ENCODE assay signal across 9 mouse cellular contexts in the genomic region with DNA sequence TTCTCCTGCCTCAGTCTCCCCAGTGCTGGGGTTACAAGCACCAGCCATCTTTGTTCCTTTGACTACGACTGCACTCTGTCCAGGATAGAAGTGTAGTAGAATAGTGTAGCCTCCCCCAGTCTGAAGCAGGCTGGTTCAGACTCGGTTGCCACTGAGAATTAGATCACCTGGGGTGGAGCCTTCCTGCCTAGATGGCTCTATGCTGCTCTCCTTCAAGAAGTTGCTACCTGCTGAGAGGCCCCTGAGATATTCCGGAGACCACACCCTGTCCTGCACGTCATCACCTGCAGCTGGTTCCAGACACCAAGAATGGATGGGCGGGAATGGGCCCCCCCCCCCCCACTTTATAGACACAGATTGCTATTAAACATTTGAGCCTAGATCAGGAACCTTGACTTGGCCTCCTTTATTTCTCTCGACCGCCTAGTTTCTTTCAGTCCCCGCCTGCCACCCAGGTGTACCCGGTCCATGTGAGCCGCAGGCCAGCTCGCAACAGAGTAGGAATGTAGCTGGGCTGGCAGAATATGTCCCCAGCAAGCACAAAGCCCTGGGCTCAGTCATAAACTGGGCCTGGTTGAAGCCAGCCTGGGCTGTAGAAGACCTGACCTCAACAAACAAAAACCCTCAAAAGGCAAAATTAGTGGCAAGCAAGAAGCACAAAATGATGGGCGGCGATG. TPM values are rescaled to one million over a fixed set of nuclear protein-coding genes. Genes with fewer than 3 reads are reported as not detected.
DNase-seq lines count a peak whose midpoint lies in the region; ATAC-seq lines count a peak whose summit lies in the region.
"Had no signal": no experiment of that assay in that cellular context is flagged by ENCODE, and none has a peak within 500 bp of the region (broad histone marks: within the 10 kb centered on the region; RNA-seq: fewer than 3 reads in every experiment).

No protein-coding gene starts in this region.

- 88% methylated on average over 13 of the region's 13 CpGs for WGBS in hindbrain, embryonic 12.5 days
- WGBS in hindbrain, embryonic 16.5 days = 79% methylated on average over 13 of the region's 13 CpGs
- WGBS in midbrain, embryonic 12.5 days = 89% methylated on average over 13 of the region's 13 CpGs

- peak overlapping the region; percentile 67; the same call in 1 of the 2 replicates for H3K27ac ChIP-seq in hindbrain, embryonic 12.5 days
- H3K27ac ChIP-seq in hindbrain, embryonic 16.5 days (ENCODE audit: low read depth, low read length) = no peak overlapping the region; the same call in 1 of the 2 replicates
- H3K27ac ChIP-seq in midbrain, embryonic 12.5 days (replicated peaks) = peak overlapping the region; percentile 81

- peaks cover 26% of the 10 kb centered on the region for H3K4me1 ChIP-seq in hindbrain, embryonic 12.5 days
- peaks cover 37% of the 10 kb centered on the region for H3K4me1 ChIP-seq in hindbrain, embryonic 16.5 days (ENCODE audit: control insufficient read depth, insufficient read depth, low read depth, low read length)
- peaks cover 24% of the 10 kb centered on the region; the same call in 1 of the 2 replicates for H3K4me1 ChIP-seq in midbrain, embryonic 12.5 days

- 0 out of 2 replicates have a peak, but pooled peaks cover 5% of the 10 kb centered on the region for H3K9me3 ChIP-seq in hindbrain, embryonic 12.5 days (replicated peaks)
- H3K9me3 ChIP-seq in hindbrain, embryonic 16.5 days (ENCODE audit: control insufficient read depth, low read length) = no peaks in the 10 kb centered on the region
- 0 out of 2 replicates have a peak, but pooled peaks cover 3% of the 10 kb centered on the region for H3K9me3 ChIP-seq in midbrain, embryonic 12.5 days

- no peak overlapping the region for H3K9ac ChIP-seq in hindbrain, embryonic 12.5 days
- no peak overlapping the region for H3K9ac ChIP-seq in hindbrain, embryonic 16.5 days (ENCODE audit: low read depth, low read length)
- H3K9ac ChIP-seq in midbrain, embryonic 12.5 days (replicated peaks) = no peak overlapping the region

- H3K27me3 ChIP-seq in hindbrain, embryonic 12.5 days = no peaks in the 10 kb centered on the region
- no peaks in the 10 kb centered on the region for H3K27me3 ChIP-seq in hindbrain, embryonic 16.5 days (replicated peaks; ENCODE audit: control insufficient read depth, insufficient read depth, low read length)
- H3K27me3 ChIP-seq in midbrain, embryonic 12.5 days = no peaks in the 10 kb centered on the region

- peak; percentile 34 for DNase-seq in CD4-positive, CD25-positive, alpha-beta regulatory T cell, adult 2 months (ENCODE audit: low read depth, low spot score)
- peak; percentile 92 for DNase-seq in R1 (ENCODE audit: low read depth, low spot score)
- DNase-seq in thymus, postnatal 36 days = no peak
- DNase-seq in layer of hippocampus, postnatal 36 days = no peak

- H3K4me2 ChIP-seq in hindbrain, embryonic 12.5 days (replicated peaks) = no peak overlapping the region
- no peak overlapping the region for H3K4me2 ChIP-seq in hindbrain, embryonic 16.5 days (ENCODE audit: low read length)
- no peak overlapping the region for H3K4me2 ChIP-seq in midbrain, embryonic 12.5 days (replicated peaks)

- H3K36me3 ChIP-seq in hindbrain, embryonic 12.5 days = peaks cover 21% of the 10 kb centered on the region
- no peaks in the 10 kb centered on the region for H3K36me3 ChIP-seq in hindbrain, embryonic 16.5 days (ENCODE audit: control insufficient read depth, insufficient read depth, low read length)
- peaks cover 34% of the 10 kb centered on the region for H3K36me3 ChIP-seq in midbrain, embryonic 12.5 days

- ATAC-seq in CD4-positive, CD25-positive, alpha-beta regulatory T cell, adult 4 months = no peak
- no peak for ATAC-seq in hindbrain, embryonic 12.5 days (ENCODE audit: low FRiP score)
- ATAC-seq in hindbrain, embryonic 16.5 days = no peak
- ATAC-seq in midbrain, embryonic 12.5 days (ENCODE audit: low FRiP score, low read depth) = no peak; the same call in 1 of the 2 replicates

- H3K4me3 ChIP-seq in hindbrain, embryonic 12.5 days = no peak overlapping the region
- H3K4me3 ChIP-seq in hindbrain, embryonic 16.5 days (ENCODE audit: low read length) = no peak overlapping the region
- no peak overlapping the region for H3K4me3 ChIP-seq in midbrain, embryonic 12.5 days

RNA-seq across cellular contexts. Expression of gene Gtf2ird1, which starts 19.6 kb away (rescaled TPM):
- polyA plus RNA-seq in CD4-positive, CD25-positive, alpha-beta regulatory T cell, adult 4 months (2017; shearing (Covaris generic)) = 1 to 10 TPM; 6.0 to 8.0 TPM
- polyA plus RNA-seq in hindbrain, embryonic 12.5 days (2016; fragmentation: Nextera tagmentation; extraction: Ambion mirVana) = 95.9 and 99.9 TPM in 2 replicates
- polyA plus RNA-seq in hindbrain, embryonic 16.5 days (2015; fragmentation: Nextera tagmentation; extraction: Ambion mirVana) = 49.3 and 67.3 TPM in 2 replicates
- 120 and 122 TPM in 2 replicates for polyA plus RNA-seq in midbrain, embryonic 12.5 days (2016; fragmentation: Nextera tagmentation; extraction: Ambion mirVana)
- 10 to 100 TPM; 28.4 to 31.3 TPM for total RNA-seq in layer of hippocampus, postnatal 36 days (2021)
- total RNA-seq: neutrophil, adult 5-6 weeks had no signal

Comparison
In these comparisons a context has a peak if more than half of its experiments do, and no peak if none do; other contexts are left out.
1. DNase-seq: peak in CD4-positive, CD25-positive, alpha-beta regulatory T cell, adult 2 months (single experiment) and R1 (single experiment); none in thymus, postnatal 36 days (0 of 2) and layer of hippocampus, postnatal 36 days (0 of 2).